Mouse (Mus musculus) gastrocnemius, postnatal 36 days (tissue): Measurements from ENCODE around the gene Sla2. TPM values are rescaled to one million over a fixed set of nuclear protein-coding genes. Genes with fewer than 3 reads are reported as not detected.
"Not testable (repeated sequence)": the region's sequence is repeated elsewhere in the genome, so short reads cannot be mapped to it uniquely, and the experiment has no call there.

Experiments used
- DNase-seq, 2 experiments: peaks; one replicate each; pipeline ENCODE4 v3.0.0; 2022
- intact Hi-C: fragments of 180-260 bp; cut with DNase I; formaldehyde crosslinking; loops from one replicate; pipeline ENCODE4 v1.15.1; 2025
- total RNA-seq, 2 experiments: library from RNA; stranded (reverse); gene quantifications; 2 replicates each; pipeline ENCODE4 v1.2.3; 2021

The Sla2 gene
- total RNA-seq, 2 experiments from 2014 or later = 0.26 TPM; not detected in 1

GRCm38 (mm10) chr2:156843331-156843730 is 43.7 kb downstream of the Sla2 start:
- intact Hi-C loops = no loop called here
- DNase-seq = no peak

GRCm38 (mm10) chr2:156842711-156843110 is 44.3 kb downstream of the Sla2 start:
- intact Hi-C loops = no loop called here

GRCm38 (mm10) chr2:156841841-156842706 is 44.9 kb downstream of the Sla2 start:
- peak; percentile 18 to 45 for DNase-seq
- intact Hi-C loops = no loop called here

More at GRCm38 (mm10) chr2:156842711-156843110, 44.3 kb downstream of the Sla2 start:
- no peak for DNase-seq

GRCm38 (mm10) chr2:156841028-156841840 is 45.8 kb downstream of the Sla2 start:
- peak; percentile 19 to 37 for DNase-seq

GRCm38 (mm10) chr2:156840301-156841027 is 46.5 kb downstream of the Sla2 start:
- intact Hi-C loops = no loop called here
- no peak for DNase-seq

More at GRCm38 (mm10) chr2:156841028-156841840, 45.8 kb downstream of the Sla2 start:
- intact Hi-C loops = no loop called here

- intact Hi-C loops = no loop called here
- DNase-seq = peak; percentile 14 to 22
These were observed 47.4 kb downstream of the Sla2 start, which contains the start of gene Tgif2 for GRCm38 (mm10) chr2:156839319-156840191. TSS of gene Tgif2 (plus strand) at chr2:156840007.

- DNase-seq = no peak
- intact Hi-C loops = no loop called here
These were observed 48.2 kb downstream of the Sla2 start for GRCm38 (mm10) chr2:156838839-156839238.

GRCm38 (mm10) chr2:156834336-156834735 is 52.7 kb downstream of the Sla2 start:
- intact Hi-C loops = no loop called here
- no peak for DNase-seq

GRCm38 (mm10) chr2:156825128-156825527 is 61.9 kb downstream of the Sla2 start:
- DNase-seq, intact Hi-C loops: not testable (repeated sequence)

Other genes with a start within 250 kb of the Sla2 start
- gene Myl9, start 111.8 kb downstream of the Sla2 start, total RNA-seq = 10 to 100 TPM; 44.2 to 82.8 TPM
- under 1 TPM; 0.32 to 0.51 TPM for gene Tgif2, start 47.2 kb downstream of the Sla2 start, total RNA-seq
- gene 4930518I15Rik, start 29.2 kb downstream of the Sla2 start, total RNA-seq = under 1 TPM; 0.25 to 0.64 TPM
- 10 to 100 TPM; 79.3 to 85.6 TPM for gene Rab5if, start 24.1 kb downstream of the Sla2 start, total RNA-seq
- gene Ndrg3, start 104.9 kb upstream of the Sla2 start, total RNA-seq = 10 to 100 TPM; 25.1 TPM
- gene Dsn1, start 120.0 kb upstream of the Sla2 start, total RNA-seq = 1 to 10 TPM; 1.2 to 1.3 TPM
- gene Soga1, start 192.1 kb upstream of the Sla2 start, total RNA-seq = 1 to 10 TPM; 3.9 to 4.1 TPM
- gene Tldc2, start 199.9 kb upstream of the Sla2 start, total RNA-seq = not detected
- 10 to 100 TPM; 12.9 to 13.2 TPM for gene Samhd1, start 248.1 kb upstream of the Sla2 start, total RNA-seq